Mouse (Mus musculus) liver, embryonic 12.5 days (tissue): Measurements from ENCODE around the gene Hist1h2ab. TPM values are rescaled to one million over a fixed set of nuclear protein-coding genes. Genes with fewer than 3 reads are reported as not detected.
"Not testable (repeated sequence)": the region's sequence is repeated elsewhere in the genome, so short reads cannot be mapped to it uniquely, and the experiment has no call there.

Source experiments
- ATAC-seq: fragments of 200-750 bp; cut with Nextera tagmentation; 2 replicates; pipeline ENCODE4 v1.8.0; 2017; ENCODE audit warnings: moderate number of reproducible peaks, mild to moderate bottlenecking, moderate library complexity
- H3K27ac ChIP-seq: fragments of 300-500 bp; sonication (generic); 2 replicates; pipeline ENCODE4 v1.5.1; 2016; ENCODE audit warnings: mild to moderate bottlenecking
- H3K27me3 ChIP-seq: fragments of 300-500 bp; sonication (generic); replicated peaks from 2 replicates; pipeline ENCODE4 v1.6.1; 2016; ENCODE audit warnings: mild to moderate bottlenecking, moderate library complexity
- H3K36me3 ChIP-seq: fragments of 300-500 bp; sonication (generic); 2 replicates; pipeline ENCODE4 v1.6.1; 2016; ENCODE audit warnings: mild to moderate bottlenecking, moderate library complexity
- H3K4me1 ChIP-seq: fragments of 300-500 bp; sonication (generic); 2 replicates; pipeline ENCODE4 v1.6.1; 2016
- H3K4me2 ChIP-seq: fragments of 300-500 bp; sonication (generic); 2 replicates; pipeline ENCODE4 v1.6.1; 2016; ENCODE audit warnings: mild to moderate bottlenecking, moderate library complexity
- H3K4me3 ChIP-seq: fragments of 300-500 bp; sonication (generic); 2 replicates; pipeline ENCODE4 v1.5.1; 2016; ENCODE audit warnings: mild to moderate bottlenecking, moderate library complexity
- H3K9ac ChIP-seq: fragments of 300-500 bp; sonication (generic); 2 replicates; pipeline ENCODE4 v1.6.1; 2016; ENCODE audit warnings: mild to moderate bottlenecking, moderate library complexity
- H3K9me3 ChIP-seq: fragments of 300-500 bp; sonication (generic); replicated peaks from 2 replicates; pipeline ENCODE4 v1.6.1; 2016; ENCODE audit warnings: mild to moderate bottlenecking, moderate library complexity
- WGBS: fragments of 180-500 bp; shearing (Covaris S2); methylation state at CpG from one replicate; pipeline ENCODE4 v1.1.7; 2016; ENCODE audit not compliant: insufficient replicate concordance; 5-methylcytosine and 5-hydroxymethylcytosine counted together
- polyA plus RNA-seq: library from polyadenylated mRNA; unstranded; fragments of >200 nt; fragmentation: Nextera tagmentation; extraction: Ambion mirVana; gene quantifications from 2 replicates; pipeline ENCODE4 v1.2.1, GENCODE M21; 2016

Hist1h2ab gene
- polyA plus RNA-seq, 1 experiment from 2014 or later: 70.3 TPM

DNA sequence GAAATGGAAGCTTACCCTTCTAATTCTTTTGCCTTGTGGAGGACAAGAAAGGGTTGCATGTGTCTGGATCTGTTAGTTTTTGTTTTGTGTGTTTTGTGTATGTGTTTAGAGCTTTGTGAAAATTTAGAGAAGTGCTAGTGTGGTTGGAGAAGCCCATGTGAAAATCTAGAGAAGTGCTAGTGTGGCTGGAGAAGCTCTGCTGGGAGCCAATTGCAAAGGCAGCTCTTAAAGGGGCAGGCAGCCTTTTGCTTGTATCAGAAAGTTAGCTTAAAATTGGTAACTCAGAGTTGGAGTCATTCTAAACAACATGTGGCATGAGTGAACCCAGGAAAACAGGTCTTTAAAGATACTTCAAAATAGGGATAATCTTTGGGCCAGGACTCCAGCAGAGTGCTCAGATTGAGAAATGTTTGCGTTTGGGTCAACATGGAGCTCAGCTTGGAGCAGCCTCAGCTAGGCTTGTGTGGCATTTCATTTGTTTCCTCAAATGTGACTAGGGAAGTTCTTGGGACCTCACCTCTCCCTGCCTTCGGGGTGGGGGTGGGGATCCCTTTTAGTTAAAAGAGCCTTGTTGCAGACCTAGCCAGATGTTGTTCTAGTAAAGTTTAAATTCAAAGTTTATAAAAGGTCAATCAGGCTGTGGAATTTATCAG lies 33.2 kb upstream of the Hist1h2ab start:
- ATAC-seq, H3K4me1 ChIP-seq, H3K4me3 ChIP-seq, H3K4me2 ChIP-seq, H3K9ac ChIP-seq, H3K9me3 ChIP-seq, H3K36me3 ChIP-seq, H3K27me3 ChIP-seq: not testable (repeated sequence)
- H3K27ac ChIP-seq: 0 out of 2 replicates have a peak overlapping the region, but pooled peaks have one; percentile 20
- WGBS: 12% methylated on average over 2 of the region's 2 CpGs

DNA sequence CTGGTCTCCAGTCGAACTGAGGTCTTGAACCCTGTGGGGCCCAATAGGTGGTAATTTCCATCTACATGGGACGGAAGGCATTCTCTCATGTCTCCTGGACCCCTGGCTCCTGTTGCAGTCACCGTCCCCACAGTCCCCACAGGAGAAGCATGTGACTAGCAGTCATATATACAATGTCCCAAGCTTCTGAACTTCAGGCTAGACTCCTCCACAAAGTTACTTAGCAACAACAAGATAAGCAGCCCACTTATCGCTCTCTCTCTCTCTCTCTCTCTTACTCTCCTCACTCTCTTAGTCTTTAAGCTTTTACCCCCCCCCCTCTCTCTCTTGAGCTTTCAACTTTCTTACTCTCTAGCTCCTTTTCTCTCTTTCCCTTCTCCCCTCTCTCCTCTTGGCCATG lies 26.7 kb upstream of the Hist1h2ab start:
- WGBS: 44% methylated on average over 4 of the region's 4 CpGs
- ATAC-seq: 0 out of 2 replicates have a peak, but pooled peaks have one; percentile 30
- 0 out of 2 replicates have a peak, but pooled peaks cover 2% of the 10 kb centered on the region for H3K27me3 ChIP-seq
- peak overlapping the region; percentile 27; the same call in 1 of the 2 replicates for H3K4me2 ChIP-seq
- H3K9ac ChIP-seq: peak overlapping the region; percentile 31; the same call in 1 of the 2 replicates
- H3K4me1 ChIP-seq: peaks cover 53% of the 10 kb centered on the region
- no peaks in the 10 kb centered on the region for H3K9me3 ChIP-seq
- no peak overlapping the region for H3K27ac ChIP-seq
- H3K4me3 ChIP-seq: no peak overlapping the region
- no peaks in the 10 kb centered on the region for H3K36me3 ChIP-seq

DNA sequence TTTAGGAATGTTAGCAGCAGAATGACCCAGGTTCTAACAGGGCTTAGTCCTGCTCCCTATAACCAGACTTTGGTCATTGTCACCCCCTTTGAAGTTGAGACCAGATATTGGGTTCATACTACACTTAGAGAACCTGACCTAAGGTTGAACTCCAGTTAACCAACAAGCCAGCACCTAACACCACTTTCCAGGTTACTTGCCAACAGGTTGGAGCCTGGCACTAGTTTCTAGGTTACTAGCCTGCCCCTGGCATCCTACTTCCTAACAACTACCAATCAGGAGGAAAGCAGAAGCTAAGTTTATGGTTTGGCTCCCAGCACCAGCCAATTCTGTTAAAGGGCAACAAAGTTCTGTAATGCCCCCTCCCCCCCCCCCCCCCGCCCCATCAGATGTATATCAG lies 25.7 kb upstream of the Hist1h2ab start:
- no CpG with 5 or more reads among the region's 1 CpGs for WGBS
- no peaks in the 10 kb centered on the region for H3K9me3 ChIP-seq
- H3K4me3 ChIP-seq: no peak overlapping the region
- 0 out of 2 replicates have a peak overlapping the region, but pooled peaks have one; percentile 25 for H3K27ac ChIP-seq
- no peaks in the 10 kb centered on the region for H3K36me3 ChIP-seq
- ATAC-seq: no peak
- peaks cover 60% of the 10 kb centered on the region for H3K4me1 ChIP-seq
- 0 out of 2 replicates have a peak, but pooled peaks cover 2% of the 10 kb centered on the region for H3K27me3 ChIP-seq
- H3K4me2 ChIP-seq: no peak overlapping the region
- no peak overlapping the region for H3K9ac ChIP-seq

DNA sequence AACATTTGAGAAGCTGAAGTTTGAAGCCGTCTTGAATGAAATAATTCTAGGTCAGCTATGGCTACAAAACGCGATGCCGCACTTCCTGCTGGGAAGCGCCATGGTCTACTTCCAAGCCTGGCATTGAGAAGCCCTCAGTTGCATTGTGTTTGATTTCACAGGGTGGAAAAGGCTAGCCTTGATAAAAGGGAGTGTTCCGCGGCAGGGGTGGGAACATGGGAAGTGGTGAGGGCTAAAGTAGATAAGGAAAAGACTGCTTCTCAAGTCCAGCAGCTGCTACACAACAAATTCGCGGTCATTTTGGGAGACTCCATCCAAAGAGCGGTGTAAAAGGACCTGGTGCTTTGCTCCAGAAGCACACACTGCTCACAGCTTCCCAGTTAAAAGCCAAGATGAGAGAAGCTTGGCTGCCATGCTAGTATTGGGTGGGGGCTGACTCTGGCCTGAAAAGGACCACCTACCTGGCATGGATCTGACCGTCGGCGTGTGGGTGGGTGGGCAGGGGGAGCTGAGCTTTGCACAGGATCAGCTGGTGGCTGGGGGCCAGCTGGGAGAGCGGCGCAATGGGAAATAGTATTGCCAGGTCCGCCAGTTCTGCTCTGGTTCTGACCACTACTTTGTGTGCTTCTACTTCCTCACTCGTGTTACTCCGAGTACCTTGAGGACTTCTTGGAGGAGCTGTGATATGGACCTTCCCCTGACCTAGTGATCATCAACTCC lies 22.3 kb upstream of the Hist1h2ab start:
- Histone ChIP-seq H3K4me3 (no peak overlapping the region), H3K27me3 (0 out of 2 replicates have a peak, but pooled peaks cover 2% of the 10 kb centered on the region), H3K9ac (peak overlapping the region; percentile 40; the same call in 1 of the 2 replicates), H3K9me3 (no peaks in the 10 kb centered on the region), H3K4me1 (peaks cover 58% of the 10 kb centered on the region), H3K27ac (0 out of 2 replicates have a peak overlapping the region, but pooled peaks have one; percentile 65), H3K4me2 (peak overlapping the region; percentile 40), H3K36me3 (no peaks in the 10 kb centered on the region)
- ATAC-seq: 0 out of 2 replicates have a peak, but pooled peaks have one; percentile 36
- WGBS: 46% methylated on average over 18 of the region's 18 CpGs

DNA sequence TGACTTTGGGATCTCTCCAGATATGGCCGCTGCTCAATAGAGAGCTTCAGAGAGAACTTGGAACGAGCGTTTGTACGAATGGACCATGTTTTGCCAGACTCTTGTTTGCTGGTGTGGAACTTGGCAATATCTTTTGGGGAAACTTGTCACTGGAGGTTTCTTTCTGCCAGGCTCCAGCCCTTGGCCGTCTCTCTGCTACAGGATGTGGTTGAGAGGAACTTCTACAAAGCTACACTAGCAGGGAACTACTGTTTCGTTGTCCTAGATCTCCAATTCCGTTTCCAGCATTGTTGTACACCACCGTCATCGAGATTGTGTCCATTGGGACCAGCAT lies 21.8 kb upstream of the Hist1h2ab start:
- Histone ChIP-seq H3K27me3 (0 out of 2 replicates have a peak, but pooled peaks cover 2% of the 10 kb centered on the region), H3K9me3 (no peaks in the 10 kb centered on the region), H3K4me3 (no peak overlapping the region), H3K4me1 (peaks cover 53% of the 10 kb centered on the region), H3K36me3 (no peaks in the 10 kb centered on the region), H3K27ac (0 out of 2 replicates have a peak overlapping the region, but pooled peaks have one; percentile 65), H3K4me2 (peak overlapping the region; percentile 40), H3K9ac (no peak overlapping the region; the same call in 1 of the 2 replicates)
- no peak for ATAC-seq
- 51% methylated on average over 9 of the region's 9 CpGs for WGBS

DNA sequence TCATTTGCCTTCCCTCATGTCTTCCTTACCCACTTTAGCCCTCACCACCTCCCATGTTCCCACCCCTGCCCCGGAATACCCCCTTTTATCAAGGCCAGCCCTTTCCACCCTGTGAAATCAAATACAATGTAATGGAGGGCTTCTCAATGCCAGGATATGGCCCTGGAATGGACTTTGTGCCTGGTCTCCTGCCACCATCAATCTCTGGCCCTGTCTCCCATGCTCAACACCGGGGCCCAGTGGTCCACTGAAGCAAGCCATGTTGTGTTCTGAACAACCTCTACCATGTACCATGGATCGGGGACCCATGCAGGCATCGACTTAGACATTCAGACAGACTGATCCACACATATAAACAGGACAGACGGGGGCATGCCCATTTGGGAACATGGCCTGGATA lies 21.2 kb upstream of the Hist1h2ab start:
- Histone ChIP-seq H3K36me3 (no peaks in the 10 kb centered on the region), H3K9ac (no peak overlapping the region), H3K4me2 (no peak overlapping the region), H3K9me3 (no peaks in the 10 kb centered on the region), H3K4me1 (peaks cover 47% of the 10 kb centered on the region), H3K4me3 (no peak overlapping the region), H3K27me3 (0 out of 2 replicates have a peak, but pooled peaks cover 2% of the 10 kb centered on the region), H3K27ac (0 out of 2 replicates have a peak overlapping the region, but pooled peaks have one; percentile 65)
- ATAC-seq: no peak
- WGBS: 78% methylated on average over 5 of the region's 5 CpGs

DNA sequence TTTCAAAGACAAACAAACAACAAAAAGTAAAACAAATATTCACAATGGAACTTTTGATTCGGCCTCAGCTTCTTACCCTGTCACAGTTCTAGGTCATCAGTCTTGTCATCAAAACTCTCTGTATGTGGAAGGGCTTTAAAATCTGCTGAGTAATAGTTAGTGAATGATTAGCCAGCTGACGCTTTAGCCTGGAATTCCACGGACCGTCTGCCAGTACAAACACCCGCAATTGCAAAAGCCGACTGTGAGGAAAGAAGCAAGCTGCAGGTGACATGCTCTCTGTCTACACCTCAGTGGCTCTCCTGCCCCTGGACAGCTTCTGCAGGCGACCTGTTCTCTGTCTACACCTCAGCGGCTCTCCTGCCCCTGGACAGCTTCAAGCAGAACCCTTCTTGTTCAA lies 20.4 kb upstream of the Hist1h2ab start:
- Histone ChIP-seq H3K27ac (0 out of 2 replicates have a peak overlapping the region, but pooled peaks have one; percentile 37), H3K4me3 (no peak overlapping the region), H3K27me3 (0 out of 2 replicates have a peak, but pooled peaks cover 2% of the 10 kb centered on the region), H3K4me1 (peaks cover 40% of the 10 kb centered on the region), H3K4me2 (no peak overlapping the region), H3K9ac (no peak overlapping the region), H3K36me3 (no peaks in the 10 kb centered on the region), H3K9me3 (no peaks in the 10 kb centered on the region)
- ATAC-seq: peak; percentile 46; the same call in 1 of the 2 replicates
- WGBS: 66% methylated on average over 8 of the region's 8 CpGs

DNA sequence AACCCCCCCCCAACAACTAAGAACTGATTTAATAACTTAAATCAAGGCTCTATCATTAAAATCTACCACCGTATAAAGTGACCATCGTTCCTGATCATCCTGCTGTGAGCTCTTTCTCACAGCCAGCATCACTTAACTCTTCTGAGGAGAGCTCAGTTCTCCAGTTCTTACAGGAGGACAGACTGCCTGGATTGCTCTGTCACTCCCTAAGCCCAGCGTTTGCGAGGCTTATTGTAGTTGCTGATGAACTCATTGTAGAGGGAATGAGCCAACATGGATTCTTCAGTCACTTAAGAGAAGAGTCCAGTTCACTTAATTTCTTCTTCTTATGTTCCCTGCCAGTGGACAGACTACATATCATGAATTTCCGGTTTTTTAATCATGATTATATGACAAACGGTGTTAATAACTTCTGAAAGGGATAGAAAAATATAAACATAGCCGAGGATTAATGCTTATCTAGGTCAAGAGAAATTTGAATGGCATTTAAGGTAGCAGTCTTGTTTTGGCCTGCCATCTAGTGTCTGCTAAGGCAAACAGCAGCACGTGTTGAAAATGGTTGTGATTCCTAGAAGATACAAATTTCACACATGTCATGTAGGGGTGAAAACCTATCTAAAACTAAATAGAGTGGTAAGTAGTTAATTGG lies 18.6 kb upstream of the Hist1h2ab start:
- H3K4me2 ChIP-seq: no peak overlapping the region
- H3K9ac ChIP-seq: 0 out of 2 replicates have a peak overlapping the region, but pooled peaks have one; percentile 22
- H3K27me3 ChIP-seq: no peaks in the 10 kb centered on the region
- WGBS: 23% methylated on average over 8 of the region's 8 CpGs
- no peak overlapping the region for H3K27ac ChIP-seq
- ATAC-seq: no peak
- H3K4me1 ChIP-seq: peaks cover 34% of the 10 kb centered on the region
- H3K9me3 ChIP-seq: no peaks in the 10 kb centered on the region
- H3K36me3 ChIP-seq: no peaks in the 10 kb centered on the region
- H3K4me3 ChIP-seq: no peak overlapping the region

DNA sequence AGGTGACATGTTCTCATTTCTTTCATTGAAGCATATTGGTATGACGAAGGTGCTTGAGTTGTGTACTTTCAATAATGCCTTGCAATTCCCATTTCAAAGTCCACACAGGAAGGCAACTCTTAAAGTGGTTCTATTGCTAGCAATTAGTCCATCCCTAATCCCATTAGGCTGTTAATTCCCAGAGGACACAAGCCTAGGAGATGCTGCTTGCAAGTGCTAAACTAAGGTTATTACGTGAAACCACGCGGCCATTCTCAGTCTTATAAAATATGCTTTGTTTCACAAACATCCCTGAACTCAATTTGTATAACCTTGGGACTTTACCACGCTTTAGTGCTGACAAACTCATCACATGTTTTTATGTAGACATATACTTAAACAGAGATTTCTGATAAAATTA lies 13.8 kb upstream of the Hist1h2ab start:
- no peak for ATAC-seq
- peak overlapping the region; percentile 48 for H3K27ac ChIP-seq
- 84% methylated on average over 5 of the region's 5 CpGs for WGBS

DNA sequence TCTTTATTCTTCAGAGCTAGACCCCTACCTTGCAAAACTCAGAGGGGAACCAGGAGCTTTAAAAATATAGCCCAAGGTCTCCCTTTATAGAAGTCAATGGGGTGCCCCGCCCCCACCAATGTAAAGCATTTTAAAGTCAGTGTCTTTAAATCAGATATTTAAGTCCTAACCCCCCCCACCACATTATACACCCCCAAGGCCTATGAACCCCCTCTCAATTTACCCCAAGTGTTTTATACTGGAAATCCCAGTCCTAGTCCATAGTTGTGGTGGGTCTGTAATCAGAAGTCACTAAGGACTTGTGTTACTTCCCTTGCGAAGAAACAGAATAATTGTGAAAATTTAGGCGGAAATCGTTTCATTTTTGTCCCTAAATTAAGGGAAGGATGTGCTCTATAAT lies 12.9 kb upstream of the Hist1h2ab start:
- peak overlapping the region; percentile 92 for H3K9ac ChIP-seq
- no peak for ATAC-seq
- 20% methylated on average over 4 of the region's 4 CpGs for WGBS

More for the DNA sequence above, 13.8 kb upstream of the Hist1h2ab start:
- H3K9me3 ChIP-seq: no peaks in the 10 kb centered on the region
- H3K4me2 ChIP-seq: no peak overlapping the region
- H3K9ac ChIP-seq: 0 out of 2 replicates have a peak overlapping the region, but pooled peaks have one; percentile 4
- no peaks in the 10 kb centered on the region for H3K36me3 ChIP-seq
- no peak overlapping the region for H3K4me3 ChIP-seq
- H3K4me1 ChIP-seq: peaks cover 31% of the 10 kb centered on the region
- H3K27me3 ChIP-seq: no peaks in the 10 kb centered on the region

DNA sequence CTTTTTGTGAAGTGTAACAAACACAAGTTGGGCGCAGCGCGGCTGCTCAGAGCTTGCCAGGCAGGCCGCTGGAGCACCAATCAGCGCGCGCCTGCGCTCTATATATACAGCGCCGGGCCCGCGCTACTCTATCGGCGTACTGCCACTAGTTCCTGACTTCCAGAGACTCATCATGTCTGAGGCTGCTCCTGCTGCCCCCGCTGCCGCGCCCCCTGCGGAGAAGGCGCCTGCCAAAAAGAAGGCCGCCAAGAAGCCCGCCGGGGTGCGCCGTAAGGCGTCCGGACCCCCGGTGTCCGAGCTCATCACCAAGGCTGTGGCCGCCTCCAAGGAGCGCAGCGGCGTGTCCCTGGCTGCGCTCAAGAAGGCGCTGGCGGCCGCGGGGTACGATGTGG lies 12.3 kb upstream of the Hist1h2ab start, which contains the start of gene Hist1h1c:
Gene Hist1h1c (plus strand): TSS at position 132 of the 392 bp plus-strand sequence.
- peak within 1 kb of the TSS; percentile 92 for H3K9ac ChIP-seq
- under 1% methylated on average over 38 of the region's 38 CpGs for WGBS

More for the DNA sequence above, 12.9 kb upstream of the Hist1h2ab start:
- H3K36me3 ChIP-seq: no peaks in the 10 kb centered on the region
- H3K27ac ChIP-seq: peak overlapping the region; percentile 100
- H3K9me3 ChIP-seq: no peaks in the 10 kb centered on the region
- peak overlapping the region; percentile 60 for H3K4me3 ChIP-seq
- H3K4me2 ChIP-seq: peak overlapping the region; percentile 79
- H3K27me3 ChIP-seq: no peaks in the 10 kb centered on the region
- peaks cover 35% of the 10 kb centered on the region for H3K4me1 ChIP-seq

More for the DNA sequence above, 12.3 kb upstream of the Hist1h2ab start, which contains the start of gene Hist1h1c:
- ATAC-seq: peak; percentile 80
- H3K36me3 ChIP-seq: no peaks in the 10 kb centered on the region
- H3K4me3 ChIP-seq: peak within 1 kb of the TSS; percentile 60
- H3K27me3 ChIP-seq: no peaks in the 10 kb centered on the region
- no peaks in the 10 kb centered on the region for H3K9me3 ChIP-seq
- H3K4me1 ChIP-seq: peaks cover 39% of the 10 kb centered on the region
- peak within 1 kb of the TSS; percentile 100 for H3K27ac ChIP-seq
- peak within 1 kb of the TSS; percentile 79 for H3K4me2 ChIP-seq
